Mouse (Mus musculus) 3134 (cell line): ENCODE measurements around the gene Rab11fip4.

Experiments used
- DNase-seq: peaks from one replicate; pipeline ENCODE4 v3.0.0-alpha.2; 2011; ENCODE audit warnings: low spot score; ENCODE audit not compliant: insufficient read length; ENCODE audit errors: extremely low read depth

The Rab11fip4 gene

DNA sequence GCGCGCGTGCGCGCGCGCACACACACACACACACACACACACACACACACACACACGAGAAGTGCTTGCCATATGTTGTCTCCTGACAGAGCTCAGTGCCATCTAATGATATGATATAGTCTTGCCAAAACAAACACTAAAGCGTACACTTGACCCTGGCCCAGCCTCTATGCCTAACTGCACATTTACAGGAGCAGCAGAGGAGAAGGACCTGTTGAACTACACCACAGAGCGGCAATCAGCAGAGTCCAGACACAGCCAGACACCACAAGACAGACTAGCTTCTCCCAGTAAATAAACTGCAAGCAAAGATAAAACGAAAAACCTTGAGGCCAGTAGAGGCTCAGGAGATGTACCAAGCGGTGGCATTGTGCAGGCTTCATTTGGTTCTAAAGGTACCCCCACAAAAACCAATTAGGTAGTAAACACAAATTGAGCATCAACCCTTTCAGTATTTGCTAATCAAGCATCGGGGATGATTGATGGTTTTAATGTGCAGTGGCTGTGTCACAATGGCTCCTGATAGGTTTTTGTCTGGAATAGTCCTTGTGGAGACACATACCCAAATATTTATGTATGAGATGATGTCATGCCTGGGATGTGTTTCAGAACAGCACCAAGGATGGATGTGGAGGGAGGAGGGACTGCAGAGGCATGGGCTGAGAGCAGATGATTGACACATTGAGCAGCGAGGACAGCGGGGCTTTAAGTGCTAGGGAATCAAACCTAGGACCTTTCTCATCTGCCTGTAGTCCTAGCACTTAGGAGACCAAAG, 145.4 kb downstream of the Rab11fip4 start:
- DNase-seq: peak; percentile 62

DNA sequence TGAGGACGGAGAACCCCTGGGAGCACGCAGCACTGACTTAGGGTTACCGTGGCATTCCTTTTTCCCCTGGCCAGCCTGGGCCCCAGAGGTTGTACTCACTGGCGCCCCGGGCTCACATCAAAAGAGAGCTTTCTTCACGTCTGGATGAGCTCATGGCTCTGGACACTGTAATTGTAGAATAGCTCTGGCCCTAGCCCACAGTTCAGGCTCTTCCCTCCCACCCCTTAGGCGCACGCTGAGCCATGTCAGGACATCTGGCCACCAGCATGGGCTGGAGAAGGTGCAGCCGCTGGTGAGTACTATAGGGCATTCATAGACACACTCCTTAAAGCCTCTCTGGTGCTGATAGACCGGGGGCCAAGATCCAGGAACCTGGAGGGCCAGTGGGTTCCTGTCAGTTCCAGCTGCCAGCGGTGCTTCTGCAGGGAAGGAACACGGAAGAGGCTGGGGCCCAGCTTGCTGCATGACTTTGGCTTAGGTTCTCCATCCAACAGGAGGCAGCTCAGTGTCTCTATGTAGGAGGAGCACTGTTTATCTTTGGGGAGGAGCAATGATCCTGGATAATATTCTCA, 146.2 kb downstream of the Rab11fip4 start:
- DNase-seq: peak; percentile 62

GRCm38 (mm10) chr11:79737865-79738502, 147.0 kb downstream of the Rab11fip4 start:
- DNase-seq: peak; percentile 75

DNA sequence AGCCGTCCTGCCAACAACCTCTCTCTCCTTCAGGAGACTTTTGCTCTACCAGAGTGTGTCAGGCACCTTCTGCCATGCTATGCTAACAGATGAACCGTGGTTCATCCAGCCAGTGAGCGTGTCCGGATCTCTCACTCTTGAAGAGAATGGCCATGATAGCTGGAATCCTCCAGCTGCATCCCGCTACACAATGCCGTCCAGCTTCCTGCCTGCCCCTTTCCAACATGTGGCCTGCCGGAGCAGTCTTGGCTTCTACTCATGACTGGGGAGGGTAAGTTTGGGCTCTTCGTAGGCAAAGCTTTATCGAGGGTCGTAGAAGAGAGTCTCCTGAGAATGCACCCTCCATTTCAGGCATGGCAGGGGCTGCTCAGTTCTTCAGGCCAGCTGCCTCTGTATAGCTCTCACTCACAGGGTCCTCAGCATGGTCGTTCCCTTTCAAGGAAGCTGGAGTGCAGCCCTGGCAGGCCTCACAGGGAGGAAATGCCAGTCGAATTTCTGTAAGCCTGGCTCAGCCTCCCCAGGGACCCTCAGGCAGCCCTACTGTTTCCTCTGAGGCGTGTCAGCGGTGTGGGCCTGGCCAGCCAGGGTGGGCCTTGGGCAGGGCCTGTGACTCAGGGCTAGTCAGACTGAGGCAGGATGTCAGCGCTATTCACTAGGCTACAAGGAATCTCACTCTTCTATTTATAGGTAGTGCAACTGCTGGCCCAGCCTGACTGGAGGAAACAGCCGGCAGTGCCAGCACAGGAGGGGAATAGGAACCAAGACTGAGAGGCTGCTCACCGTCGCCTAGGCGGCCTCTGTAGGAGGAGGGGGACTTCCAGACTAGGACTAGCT, 147.9 kb downstream of the Rab11fip4 start:
- peak; percentile 98 for DNase-seq

DNA sequence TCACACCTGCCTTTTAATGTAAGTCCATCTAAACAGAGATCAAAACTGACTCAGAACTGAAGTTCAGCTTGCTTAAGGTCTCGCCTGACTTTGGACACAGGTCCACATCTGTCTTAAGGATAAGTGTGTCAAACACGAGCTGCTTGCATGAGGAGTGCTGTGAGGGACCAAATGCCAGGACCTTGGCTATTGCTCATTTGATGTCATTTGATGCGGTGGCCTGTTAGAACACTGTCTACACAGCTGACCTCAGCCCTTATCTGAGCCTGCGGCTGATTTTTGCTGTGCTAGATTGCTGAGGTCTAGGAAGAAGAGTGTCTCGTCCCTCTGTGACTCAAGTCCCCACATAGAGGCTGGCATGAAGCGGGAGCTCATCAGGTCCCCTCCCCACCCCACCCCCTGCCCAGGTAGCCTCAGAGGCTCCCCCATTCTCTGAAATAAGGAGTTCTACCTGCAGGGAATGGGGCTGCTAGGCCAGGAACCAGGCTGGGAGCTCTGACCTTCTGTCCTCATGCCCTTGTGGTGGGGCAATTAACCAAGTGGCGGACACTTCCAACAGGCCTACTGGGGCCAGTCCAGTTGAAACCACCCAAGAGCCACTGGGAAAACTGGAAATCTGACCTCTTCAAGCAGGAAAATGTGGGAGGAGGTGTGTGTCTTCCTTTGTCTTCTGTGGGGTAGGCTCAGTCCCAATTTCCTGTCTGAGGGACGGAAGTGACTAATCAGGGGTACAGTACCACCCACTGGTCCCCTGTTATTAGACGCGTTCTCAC, 149.9 kb downstream of the Rab11fip4 start:
- no peak for DNase-seq

- no peak for DNase-seq
These were observed 155.6 kb downstream of the Rab11fip4 start for GRCm38 (mm10) chr11:79746552-79747102.
